Mouse (Mus musculus) bone marrow, adult 2 months (tissue): ENCODE results near the gene Fnip2.

Experiments
- CTCF ChIP-seq: fragments of 200-500 bp; IDR thresholded peaks from 2 replicates; pipeline ENCODE4 v1.5.1; 2011; ENCODE audit warnings: low read length, control low read depth; ENCODE audit not compliant: control insufficient read depth, insufficient read depth
- POLR2A ChIP-seq: fragments of 200-500 bp; IDR thresholded peaks from 2 replicates; pipeline ENCODE4 v1.6.1; 2011; ENCODE audit warnings: low read depth, mild to moderate bottlenecking, control low read depth, low read length, borderline replicate concordance; ENCODE audit not compliant: control insufficient read depth

DNA sequence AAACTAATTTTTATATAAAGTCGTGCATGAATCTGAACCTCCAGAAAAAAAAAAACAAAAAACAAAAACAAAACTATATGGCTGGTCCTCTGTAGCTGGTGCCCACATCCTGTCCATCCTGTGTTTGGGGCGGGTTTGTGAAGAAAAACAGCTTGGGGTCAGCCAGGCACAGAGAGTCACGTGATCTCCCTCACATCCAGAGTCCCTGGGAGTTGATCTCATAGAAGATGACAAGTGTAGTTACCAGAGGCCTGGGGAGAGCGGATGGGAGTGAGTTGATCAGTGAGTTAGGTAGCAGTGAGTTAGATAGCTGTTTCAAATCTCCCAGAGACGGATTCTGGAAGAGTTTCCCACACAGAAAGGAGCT lies 157.0 kb downstream of the Fnip2 start:
- TF ChIP-seq CTCF (no peak), POLR2A (no peak)
